In genomic region chrX:107250390-107250789, GRCm38 (mm10) we compare ENCODE assay signal across 19 mouse cellular contexts. TPM values are rescaled to one million over a fixed set of nuclear protein-coding genes. Genes with fewer than 3 reads are reported as not detected.
A peak's percentile ranks its signal among the peaks of the same experiment; 100 is the strongest.
DNase-seq lines count a peak whose midpoint lies in the region; ATAC-seq lines count a peak whose summit lies in the region.
"Had no signal": no experiment of that assay in that cellular context is flagged by ENCODE, and none has a peak within 500 bp of the region (broad histone marks: within the 10 kb centered on the region; RNA-seq: fewer than 3 reads in every experiment).

No protein-coding gene starts in this region.

- H3K4me1 ChIP-seq in midbrain, embryonic 14.5 days (ENCODE audit: control insufficient read depth, insufficient read depth, low read length), result no peaks in the 10 kb centered on the region
- H3K4me1 ChIP-seq: embryonic facial prominence, embryonic 13.5 days; forebrain, embryonic 10.5 days; hindbrain, embryonic 13.5 days; midbrain, embryonic 12.5 days; neural tube, embryonic 12.5 days had no signal

- peak; percentile 34 for DNase-seq in lung, postnatal 25 days (ENCODE audit: low spot score)
- DNase-seq in lung, postnatal 10 days, result no peak
- peak; percentile 63 for DNase-seq in CD4-positive, CD25-positive, alpha-beta regulatory T cell, adult 2 months (ENCODE audit: low read depth, low spot score)
- peak; percentile 31 to 51 for DNase-seq in natural killer cell, adult 2 months (ENCODE audit: low spot score in 2 of 2)
- no peak for DNase-seq in midbrain, embryonic 14.5 days
- no peak for DNase-seq in adrenal gland, postnatal 25 days
- DNase-seq in heart, postnatal 14 days, result no peak
- DNase-seq: cerebellum, postnatal 10 days; kidney, adult 11 months; lung, embryonic 14.5 days; spleen, adult 18-20 months had no signal

- H3K9me3 ChIP-seq in midbrain, embryonic 14.5 days (ENCODE audit: control insufficient read depth, low read length), result no peaks in the 10 kb centered on the region
- H3K9me3 ChIP-seq: embryonic facial prominence, embryonic 13.5 days; forebrain, embryonic 10.5 days; hindbrain, embryonic 13.5 days; midbrain, embryonic 12.5 days; neural tube, embryonic 12.5 days had no signal

- no peak overlapping the region for H3K9ac ChIP-seq in midbrain, embryonic 14.5 days (replicated peaks; ENCODE audit: low read length)
- H3K9ac ChIP-seq: embryonic facial prominence, embryonic 13.5 days; hindbrain, embryonic 13.5 days; lung, embryonic 14.5 days; midbrain, embryonic 12.5 days; neural tube, embryonic 12.5 days had no signal

- peak; percentile 99 for ATAC-seq in common myeloid progenitor, adult 5-6 weeks (replicated peaks; ENCODE audit: low read depth, poor library complexity, severe bottlenecking)
- ATAC-seq in midbrain, embryonic 14.5 days (ENCODE audit: low FRiP score, low TSS enrichment), result no peak
- ATAC-seq: Patski had no signal

- H3K4me2 ChIP-seq in midbrain, embryonic 14.5 days (ENCODE audit: low read length), result no peak overlapping the region
- H3K4me2 ChIP-seq: embryonic facial prominence, embryonic 13.5 days; hindbrain, embryonic 13.5 days; lung, embryonic 14.5 days; midbrain, embryonic 12.5 days; neural tube, embryonic 12.5 days had no signal

- no peaks in the 10 kb centered on the region for H3K27me3 ChIP-seq in midbrain, embryonic 14.5 days (ENCODE audit: control insufficient read depth, insufficient read depth, low read length)
- H3K27me3 ChIP-seq: embryonic facial prominence, embryonic 13.5 days; hindbrain, embryonic 13.5 days; midbrain, embryonic 12.5 days; neural tube, embryonic 12.5 days had no signal

- intact Hi-C loops in heart, postnatal 14 days (cut with DNase I), result no loop called here

- H3K36me3 ChIP-seq in midbrain, embryonic 14.5 days (ENCODE audit: control insufficient read depth, insufficient read depth, low read length), result no peaks in the 10 kb centered on the region
- H3K36me3 ChIP-seq: embryonic facial prominence, embryonic 13.5 days; forebrain, embryonic 10.5 days; hindbrain, embryonic 13.5 days; midbrain, embryonic 12.5 days; neural tube, embryonic 12.5 days had no signal

- no peak overlapping the region for H3K4me3 ChIP-seq in midbrain, embryonic 14.5 days (replicated peaks; ENCODE audit: low read depth, low read length)
- H3K4me3 ChIP-seq: embryonic facial prominence, embryonic 13.5 days; forebrain, embryonic 10.5 days; hindbrain, embryonic 13.5 days; midbrain, embryonic 12.5 days; neural tube, embryonic 12.5 days had no signal

- H3K27ac ChIP-seq in midbrain, embryonic 14.5 days (replicated peaks; ENCODE audit: low read depth, low read length), result no peak overlapping the region
- H3K27ac ChIP-seq: embryonic facial prominence, embryonic 13.5 days; forebrain, embryonic 10.5 days; hindbrain, embryonic 13.5 days; midbrain, embryonic 12.5 days; neural tube, embryonic 12.5 days had no signal

- 88% methylated on average over 2 of the region's 2 CpGs for WGBS in midbrain, embryonic 14.5 days

RNA-seq across cellular contexts. Expression of gene Gpr174, which starts 5.3 kb away (rescaled TPM):
- total RNA-seq in common myeloid progenitor, adult 5-6 weeks (2017), result 0.14 and 0.34 TPM in 2 replicates
- polyA plus RNA-seq in midbrain, embryonic 14.5 days (2014; fragmentation: Nextera tagmentation; extraction: Ambion mirVana), result 0.09 and 0.18 TPM in 2 replicates
- total RNA-seq in adrenal gland, postnatal 25 days (2021), result not detected in 2 replicates
- total RNA-seq in heart, postnatal 14 days (2021), result under 1 TPM in 1 of 2 experiments, not detected in 1; 0.51 TPM
- polyA plus RNA-seq: C2C12; embryonic facial prominence, embryonic 13.5 days; forebrain, embryonic 10.5 days; hindbrain, embryonic 13.5 days; lung, embryonic 14.5 days; Patski had no signal

Comparison
In these comparisons a context has a peak if more than half of its experiments do, and no peak if none do; other contexts are left out.
1. DNase-seq: peak in lung, postnatal 25 days (single experiment), CD4-positive, CD25-positive, alpha-beta regulatory T cell, adult 2 months (single experiment) and natural killer cell, adult 2 months (2 of 2); none in lung, postnatal 10 days (single experiment), midbrain, embryonic 14.5 days (single experiment), adrenal gland, postnatal 25 days (single experiment) and heart, postnatal 14 days (0 of 2).